Mouse (Mus musculus): ENCODE measurements around the gene Fnip2. TPM values are rescaled to one million over a fixed set of nuclear protein-coding genes. Genes with fewer than 3 reads are reported as not detected.
"Not testable (repeated sequence)": the region's sequence is repeated elsewhere in the genome, so short reads cannot be mapped to it uniquely, and the experiment has no call there.

The Fnip2 gene
- polyA plus RNA-seq, 1 experiment from 2014 or later = 0.90 TPM

- DNase-seq (ENCODE audit: low spot score) = peak; percentile 9
These were observed 83.1 kb downstream of the Fnip2 start for GRCm38 (mm10) chr3:79484286-79485063.

- no peak for DNase-seq (ENCODE audit: low spot score)
These were observed 88.7 kb downstream of the Fnip2 start for GRCm38 (mm10) chr3:79478880-79479279.

- DNase-seq (ENCODE audit: low spot score) = no peak
These were observed 89.2 kb downstream of the Fnip2 start for GRCm38 (mm10) chr3:79478400-79478799.

GRCm38 (mm10) chr3:79475980-79476379 is 91.6 kb downstream of the Fnip2 start:
- no peak for DNase-seq (ENCODE audit: low spot score)

- DNase-seq (ENCODE audit: low spot score) = no peak
These were observed 92.7 kb downstream of the Fnip2 start for GRCm38 (mm10) chr3:79474911-79475310.

GRCm38 (mm10) chr3:79472362-79472761 is 95.2 kb downstream of the Fnip2 start:
- no peak for DNase-seq (ENCODE audit: low spot score)

GRCm38 (mm10) chr3:79469440-79469839 is 98.2 kb downstream of the Fnip2 start:
- no peak for DNase-seq (ENCODE audit: low spot score)

- no peak for DNase-seq (ENCODE audit: low spot score)
These were observed 108.8 kb downstream of the Fnip2 start for GRCm38 (mm10) chr3:79458651-79459275.

- DNase-seq (ENCODE audit: low spot score) = no peak
These were observed 111.8 kb downstream of the Fnip2 start for GRCm38 (mm10) chr3:79455761-79456160.

GRCm38 (mm10) chr3:79452696-79453263 is 114.8 kb downstream of the Fnip2 start:
- DNase-seq (ENCODE audit: low spot score) = no peak

- no peak for DNase-seq (ENCODE audit: low spot score)
These were observed 118.2 kb downstream of the Fnip2 start for GRCm38 (mm10) chr3:79449361-79449760.

GRCm38 (mm10) chr3:79448421-79448820 is 119.2 kb downstream of the Fnip2 start:
- DNase-seq (ENCODE audit: low spot score) = no peak

GRCm38 (mm10) chr3:79446648-79447047 is 120.9 kb downstream of the Fnip2 start:
- DNase-seq (ENCODE audit: low spot score) = not testable (repeated sequence)

GRCm38 (mm10) chr3:79446124-79446523 is 121.5 kb downstream of the Fnip2 start:
- DNase-seq (ENCODE audit: low spot score) = no peak

GRCm38 (mm10) chr3:79445041-79445440 is 122.6 kb downstream of the Fnip2 start:
- DNase-seq (ENCODE audit: low spot score) = no peak

- no peak for DNase-seq (ENCODE audit: low spot score)
These were observed 123.7 kb downstream of the Fnip2 start for GRCm38 (mm10) chr3:79443850-79444249.

GRCm38 (mm10) chr3:79440976-79441491 is 126.6 kb downstream of the Fnip2 start:
- DNase-seq (ENCODE audit: low spot score) = no peak

GRCm38 (mm10) chr3:79438276-79438675 is 129.3 kb downstream of the Fnip2 start:
- DNase-seq (ENCODE audit: low spot score) = no peak

- no peak for DNase-seq (ENCODE audit: low spot score)
These were observed 131.4 kb downstream of the Fnip2 start for GRCm38 (mm10) chr3:79436186-79436585.

- no peak for DNase-seq (ENCODE audit: low spot score)
These were observed 132.6 kb downstream of the Fnip2 start for GRCm38 (mm10) chr3:79434985-79435384.

GRCm38 (mm10) chr3:79434436-79434835 is 133.2 kb downstream of the Fnip2 start:
- DNase-seq (ENCODE audit: low spot score) = no peak

GRCm38 (mm10) chr3:79433593-79433992 is 134.0 kb downstream of the Fnip2 start:
- no peak for DNase-seq (ENCODE audit: low spot score)
